ENCODE assay signal across 16 mouse cellular contexts in genomic region chr19:10021981-10022380, GRCm38 (mm10). TPM values are rescaled to one million over a fixed set of nuclear protein-coding genes. Genes with fewer than 3 reads are reported as not detected.
DNase-seq lines count a peak whose midpoint lies in the region; ATAC-seq and TF ChIP-seq lines count a peak whose summit lies in the region.
"Had no signal": no experiment of that assay in that cellular context is flagged by ENCODE, and none has a peak within 500 bp of the region (broad histone marks: within the 10 kb centered on the region; RNA-seq: fewer than 3 reads in every experiment).

No protein-coding gene starts in this region.

- 87% methylated on average over 2 of the region's 2 CpGs for WGBS in heart, embryonic 10.5 days
- WGBS in liver, adult 2 months: 73% methylated on average over 2 of the region's 2 CpGs
- WGBS in embryonic facial prominence, embryonic 10.5 days: 85% methylated on average over 2 of the region's 2 CpGs
- 72% methylated on average over 2 of the region's 2 CpGs for WGBS in liver, embryonic 15.5 days (ENCODE audit: insufficient replicate concordance)
- 89% methylated on average over 2 of the region's 2 CpGs for WGBS in forebrain, embryonic 14.5 days

- no peak for ATAC-seq in liver, embryonic 15.5 days (ENCODE audit: insufficient read depth)
- ATAC-seq in forebrain, embryonic 14.5 days: no peak
- ATAC-seq: hindbrain, postnatal 0 days; midbrain, embryonic 16.5 days had no signal

- 0 out of 2 replicates have a peak, but pooled peaks cover under 1% of the 10 kb centered on the region for H3K36me3 ChIP-seq in heart, embryonic 10.5 days
- H3K36me3 ChIP-seq in liver, adult 2 months (ENCODE audit: control insufficient read depth, insufficient read depth, low read length): no peaks in the 10 kb centered on the region
- H3K36me3 ChIP-seq in embryonic facial prominence, embryonic 10.5 days (replicated peaks): peaks cover 8% of the 10 kb centered on the region
- H3K36me3 ChIP-seq in liver, embryonic 15.5 days (replicated peaks): peaks cover 91% of the 10 kb centered on the region
- no peaks in the 10 kb centered on the region for H3K36me3 ChIP-seq in forebrain, embryonic 14.5 days (ENCODE audit: control insufficient read depth, insufficient read depth, low read length)
- H3K36me3 ChIP-seq: forebrain, embryonic 12.5 days; neural tube, embryonic 12.5 days had no signal

- TF ChIP-seq POLR2A in liver, adult 2 months (IDR thresholded peaks at IDR 0.05; ENCODE audit: extremely low read depth, insufficient read depth, low read length): no peak

- peaks cover 4% of the 10 kb centered on the region; the same call in 1 of the 2 replicates for H3K27me3 ChIP-seq in heart, embryonic 10.5 days (ENCODE audit: insufficient read depth, poor library complexity, severe bottlenecking)
- H3K27me3 ChIP-seq in liver, adult 2 months (ENCODE audit: control insufficient read depth, insufficient read depth, low read length): no peaks in the 10 kb centered on the region
- peaks cover 6% of the 10 kb centered on the region; the same call in 1 of the 2 replicates for H3K27me3 ChIP-seq in embryonic facial prominence, embryonic 10.5 days (replicated peaks; ENCODE audit: low read depth, poor library complexity, severe bottlenecking)
- no peaks in the 10 kb centered on the region for H3K27me3 ChIP-seq in liver, embryonic 15.5 days
- H3K27me3 ChIP-seq in forebrain, embryonic 14.5 days (replicated peaks; ENCODE audit: control insufficient read depth, insufficient read depth, low read length): no peaks in the 10 kb centered on the region

- no peaks in the 10 kb centered on the region for H3K79me2 ChIP-seq in liver, adult 2 months (ENCODE audit: control insufficient read depth, insufficient read depth, low read length)

- DNase-seq in heart, embryonic 10.5 days (ENCODE audit: low spot score): no peak
- DNase-seq in heart, postnatal 4 days: no peak
- no peak for DNase-seq in liver, adult 2 months (ENCODE audit: extremely low read depth, low read depth, low spot score)
- no peak for DNase-seq in liver
- DNase-seq in embryonic facial prominence, embryonic 10.5 days (ENCODE audit: low spot score): no peak
- no peak for DNase-seq in forebrain, embryonic 14.5 days (ENCODE audit: low spot score)
- DNase-seq in thymus, postnatal 36 days: no peak
- DNase-seq: B cell, adult 2 months; cerebellum, postnatal 14 days; lung, postnatal 4 days; right cerebral cortex, postnatal 14 days had no signal

- no peak for TF ChIP-seq CTCF in liver, adult 2 months (IDR thresholded peaks at IDR 0.05; ENCODE audit: low read depth, low read length)

- H3K4me3 ChIP-seq in heart, embryonic 10.5 days: no peak overlapping the region
- H3K4me3 ChIP-seq in liver, adult 2 months (ENCODE audit: insufficient read depth, low read depth, low read length): no peak overlapping the region
- no peak overlapping the region for H3K4me3 ChIP-seq in embryonic facial prominence, embryonic 10.5 days
- no peak overlapping the region for H3K4me3 ChIP-seq in liver, embryonic 15.5 days (replicated peaks)
- no peak overlapping the region for H3K4me3 ChIP-seq in forebrain, embryonic 14.5 days (ENCODE audit: low read depth, low read length)
- H3K4me3 ChIP-seq: forebrain, embryonic 12.5 days; neural tube, embryonic 12.5 days had no signal

- no peak overlapping the region for H3K9ac ChIP-seq in liver, adult 2 months (ENCODE audit: low read depth, low read length)
- H3K9ac ChIP-seq in liver, embryonic 15.5 days: 0 out of 2 replicates have a peak overlapping the region, but pooled peaks have one; percentile 37
- no peak overlapping the region for H3K9ac ChIP-seq in forebrain, embryonic 14.5 days (ENCODE audit: low read length)
- H3K9ac ChIP-seq: forebrain, embryonic 12.5 days; neural tube, embryonic 12.5 days had no signal

- peaks cover 76% of the 10 kb centered on the region for H3K4me1 ChIP-seq in heart, embryonic 10.5 days
- H3K4me1 ChIP-seq in liver, adult 2 months (ENCODE audit: control insufficient read depth, insufficient read depth, low read length): peaks cover 11% of the 10 kb centered on the region
- peaks cover 88% of the 10 kb centered on the region for H3K4me1 ChIP-seq in embryonic facial prominence, embryonic 10.5 days
- H3K4me1 ChIP-seq in liver, embryonic 15.5 days (replicated peaks): peaks cover 92% of the 10 kb centered on the region
- peaks cover 20% of the 10 kb centered on the region for H3K4me1 ChIP-seq in forebrain, embryonic 14.5 days (ENCODE audit: control insufficient read depth, insufficient read depth, low read length)

- H3K9me3 ChIP-seq in heart, embryonic 10.5 days: no peaks in the 10 kb centered on the region
- H3K9me3 ChIP-seq in embryonic facial prominence, embryonic 10.5 days: no peaks in the 10 kb centered on the region
- H3K9me3 ChIP-seq in liver, embryonic 15.5 days (replicated peaks): no peaks in the 10 kb centered on the region
- no peaks in the 10 kb centered on the region for H3K9me3 ChIP-seq in forebrain, embryonic 14.5 days (replicated peaks; ENCODE audit: control insufficient read depth, low read length)
- H3K9me3 ChIP-seq: forebrain, embryonic 12.5 days; neural tube, embryonic 12.5 days had no signal

- H3K27ac ChIP-seq in heart, embryonic 10.5 days: 0 out of 2 replicates have a peak overlapping the region, but pooled peaks have one; percentile 2
- peak overlapping the region; percentile 12; the same call in 1 of the 2 replicates for H3K27ac ChIP-seq in liver, adult 2 months (replicated peaks; ENCODE audit: insufficient read depth, low read depth, low read length)
- H3K27ac ChIP-seq in embryonic facial prominence, embryonic 10.5 days (replicated peaks): peak overlapping the region; percentile 26
- H3K27ac ChIP-seq in liver, embryonic 15.5 days (replicated peaks): peak overlapping the region; percentile 56
- no peak overlapping the region for H3K27ac ChIP-seq in forebrain, embryonic 14.5 days (ENCODE audit: low read depth, low read length)
- H3K27ac ChIP-seq: neural tube, embryonic 12.5 days had no signal

- H3K4me2 ChIP-seq in liver, embryonic 15.5 days: peak overlapping the region; percentile 36; the same call in 1 of the 2 replicates
- H3K4me2 ChIP-seq in forebrain, embryonic 14.5 days (ENCODE audit: low read length): no peak overlapping the region
- H3K4me2 ChIP-seq: forebrain, embryonic 12.5 days; neural tube, embryonic 12.5 days had no signal

RNA-seq across cellular contexts. Expression of gene Fads3, which starts 19.4 kb away (rescaled TPM):
- 16.5 and 19.0 TPM in 2 replicates for polyA plus RNA-seq in heart, embryonic 10.5 days (2016; fragmentation: Nextera tagmentation; extraction: Ambion mirVana)
- total RNA-seq in heart, postnatal 4 days (2021): 10 to 100 TPM; 55.6 to 55.7 TPM
- total RNA-seq in liver, adult 2 months (2014; rRNA removed): 1.4 and 2.8 TPM in 2 replicates
- 4.8 TPM in 2 replicates for polyA plus RNA-seq in liver, adult 2 months (2012; rRNA removed)
- 4.0 and 4.3 TPM in 2 replicates for polyA plus RNA-seq in embryonic facial prominence, embryonic 10.5 days (2016; fragmentation: Nextera tagmentation; extraction: Ambion mirVana)
- 7.6 and 8.9 TPM in 2 replicates for polyA plus RNA-seq in liver, embryonic 15.5 days (2015; fragmentation: Nextera tagmentation; extraction: Ambion mirVana)
- 9.6 and 12.5 TPM in 2 replicates for polyA plus RNA-seq in forebrain, embryonic 14.5 days (2014; fragmentation: Nextera tagmentation; extraction: Ambion mirVana)

RNA-seq across cellular contexts. Expression of gene Rab3il1, which starts 20.5 kb away (rescaled TPM):
- polyA plus RNA-seq in heart, embryonic 10.5 days (2016; fragmentation: Nextera tagmentation; extraction: Ambion mirVana): 51.5 and 57.6 TPM in 2 replicates
- 10 to 100 TPM; 12.2 to 12.5 TPM for total RNA-seq in heart, postnatal 4 days (2021)
- total RNA-seq in liver, adult 2 months (2014; rRNA removed): 3.1 and 4.0 TPM in 2 replicates
- 3.1 and 3.8 TPM in 2 replicates for polyA plus RNA-seq in liver, adult 2 months (2012; rRNA removed)
- 51.7 and 57.4 TPM in 2 replicates for polyA plus RNA-seq in embryonic facial prominence, embryonic 10.5 days (2016; fragmentation: Nextera tagmentation; extraction: Ambion mirVana)
- polyA plus RNA-seq in liver, embryonic 15.5 days (2015; fragmentation: Nextera tagmentation; extraction: Ambion mirVana): 245 and 277 TPM in 2 replicates
- 20.6 and 21.5 TPM in 2 replicates for polyA plus RNA-seq in forebrain, embryonic 14.5 days (2014; fragmentation: Nextera tagmentation; extraction: Ambion mirVana)

RNA-seq across cellular contexts. Expression of gene Best1, which starts 20.5 kb away (rescaled TPM):
- 0.73 and 0.95 TPM in 2 replicates for polyA plus RNA-seq in heart, embryonic 10.5 days (2016; fragmentation: Nextera tagmentation; extraction: Ambion mirVana)
- total RNA-seq in heart, postnatal 4 days (2021): not detected
- total RNA-seq in liver, adult 2 months (2014; rRNA removed): not detected in 2 replicates
- 0.05 TPM in 1 of 2 replicates, not detected in the other for polyA plus RNA-seq in liver, adult 2 months (2012; rRNA removed)
- 1.6 TPM in 2 replicates for polyA plus RNA-seq in embryonic facial prominence, embryonic 10.5 days (2016; fragmentation: Nextera tagmentation; extraction: Ambion mirVana)
- 0.09 and 0.12 TPM in 2 replicates for polyA plus RNA-seq in liver, embryonic 15.5 days (2015; fragmentation: Nextera tagmentation; extraction: Ambion mirVana)
- 1.1 and 1.4 TPM in 2 replicates for polyA plus RNA-seq in forebrain, embryonic 14.5 days (2014; fragmentation: Nextera tagmentation; extraction: Ambion mirVana)

RNA-seq across cellular contexts. Expression of gene Fth1, which starts 41.6 kb away (rescaled TPM):
- 1,706 and 1,823 TPM in 2 replicates for polyA plus RNA-seq in heart, embryonic 10.5 days (2016; fragmentation: Nextera tagmentation; extraction: Ambion mirVana)
- 1,000 to 10,000 TPM; 1,376 to 1,487 TPM for total RNA-seq in heart, postnatal 4 days (2021)
- 1,154 and 1,241 TPM in 2 replicates for total RNA-seq in liver, adult 2 months (2014; rRNA removed)
- 7,340 and 8,771 TPM in 2 replicates for polyA plus RNA-seq in liver, adult 2 months (2012; rRNA removed)
- 1,291 and 1,338 TPM in 2 replicates for polyA plus RNA-seq in embryonic facial prominence, embryonic 10.5 days (2016; fragmentation: Nextera tagmentation; extraction: Ambion mirVana)
- 3,441 and 3,837 TPM in 2 replicates for polyA plus RNA-seq in liver, embryonic 15.5 days (2015; fragmentation: Nextera tagmentation; extraction: Ambion mirVana)
- polyA plus RNA-seq in forebrain, embryonic 14.5 days (2014; fragmentation: Nextera tagmentation; extraction: Ambion mirVana): 1,442 and 1,550 TPM in 2 replicates
